Mouse (Mus musculus) forebrain, embryonic 13.5 days (tissue): Measurements from ENCODE around the gene Luc7l2. TPM values are rescaled to one million over a fixed set of nuclear protein-coding genes. Genes with fewer than 3 reads are reported as not detected.
A peak's percentile ranks its signal among the peaks of the same experiment; 100 is the strongest.

Source experiments
- ATAC-seq: fragments of 200-750 bp; cut with Nextera tagmentation; 2 replicates; pipeline ENCODE4 v1.8.0; 2017
- H3K27ac ChIP-seq: fragments of 300-500 bp; sonication (generic); 2 replicates; pipeline ENCODE4 v1.5.1; 2015; ENCODE audit warnings: inconsistent platforms, mild to moderate bottlenecking, moderate library complexity
- H3K27me3 ChIP-seq: fragments of 300-500 bp; sonication (generic); 2 replicates; pipeline ENCODE4 v1.6.1; 2015; ENCODE audit warnings: mild to moderate bottlenecking, inconsistent platforms
- H3K36me3 ChIP-seq: fragments of 300-500 bp; sonication (generic); 2 replicates; pipeline ENCODE4 v1.6.1; 2015; ENCODE audit warnings: mild to moderate bottlenecking, inconsistent platforms; ENCODE audit not compliant: poor library complexity, severe bottlenecking
- H3K4me1 ChIP-seq: fragments of 300-500 bp; sonication (generic); 2 replicates; pipeline ENCODE4 v1.6.1; 2015; ENCODE audit warnings: inconsistent platforms
- H3K4me2 ChIP-seq: fragments of 300-500 bp; sonication (generic); 2 replicates; pipeline ENCODE4 v1.6.1; 2015; ENCODE audit warnings: inconsistent platforms, mild to moderate bottlenecking, moderate library complexity
- H3K4me3 ChIP-seq: fragments of 300-500 bp; sonication (generic); 2 replicates; pipeline ENCODE4 v1.5.1; 2015; ENCODE audit warnings: mild to moderate bottlenecking, inconsistent platforms
- H3K9ac ChIP-seq: fragments of 300-500 bp; sonication (generic); 2 replicates; pipeline ENCODE4 v1.6.1; 2015; ENCODE audit warnings: mild to moderate bottlenecking, inconsistent platforms
- H3K9me3 ChIP-seq: fragments of 300-500 bp; sonication (generic); replicated peaks from 2 replicates; pipeline ENCODE4 v1.6.1; 2016; ENCODE audit warnings: inconsistent platforms
- WGBS: fragments of 180-500 bp; shearing (Covaris S2); methylation state at CpG from one replicate; pipeline ENCODE4 v1.1.7; 2015; 5-methylcytosine and 5-hydroxymethylcytosine counted together
- polyA plus RNA-seq: library from polyadenylated mRNA; unstranded; fragments of >200 nt; fragmentation: Nextera tagmentation; extraction: Ambion mirVana; gene quantifications from 2 replicates; pipeline ENCODE4 v1.2.1, GENCODE M21; 2015

The Luc7l2 gene
- polyA plus RNA-seq = 40.1 and 40.9 TPM in 2 replicates

DNA sequence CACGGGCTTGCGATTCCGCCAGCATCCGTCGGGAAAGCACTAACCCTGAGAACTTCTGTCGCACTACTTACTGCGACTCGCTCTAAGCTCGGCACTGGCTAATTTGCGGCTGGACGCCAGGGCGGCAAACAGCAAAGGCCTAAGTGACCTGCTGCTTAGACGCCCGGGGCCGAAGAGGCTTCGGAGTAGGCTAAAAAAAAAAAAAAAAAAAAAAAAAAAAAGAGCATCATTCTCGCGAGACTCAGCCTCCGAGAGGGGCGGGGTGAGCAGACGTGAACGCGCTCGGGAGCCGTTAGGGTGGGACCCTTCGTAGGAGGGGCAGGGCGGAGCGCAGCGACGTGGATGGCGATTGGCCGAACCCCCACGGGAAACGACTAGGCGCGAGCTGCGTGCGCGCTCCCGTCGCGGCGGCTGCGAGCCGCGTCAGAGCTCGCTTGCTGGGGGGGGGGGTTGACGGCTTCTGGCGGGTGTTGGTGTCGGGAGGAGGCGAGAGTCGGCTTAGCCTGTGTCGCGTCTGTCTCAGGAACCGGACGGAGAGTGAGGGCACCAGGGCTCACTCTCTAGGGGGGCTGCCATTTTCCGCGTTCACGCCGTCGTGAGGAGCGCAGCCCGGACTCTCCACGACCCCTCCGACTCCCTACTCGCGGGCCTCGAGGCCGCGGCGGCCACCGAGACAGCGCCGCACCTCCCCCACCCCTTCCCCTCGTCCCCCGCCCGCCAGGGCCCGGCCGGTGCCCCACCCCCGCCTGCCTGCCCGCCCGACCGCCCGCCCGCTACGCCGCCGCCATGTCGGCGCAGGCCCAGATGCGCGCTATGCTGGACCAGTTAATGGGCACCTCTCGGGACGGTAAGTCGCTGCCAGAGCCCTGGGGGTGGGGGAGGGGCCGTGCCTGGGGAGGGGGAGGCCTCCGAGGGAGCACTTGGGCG, at the start of gene Luc7l2:
Gene Luc7l2 (plus strand): TSS at position 273 of the 927 bp plus-strand sequence.
- Histone ChIP-seq H3K27ac (peak within 1 kb of the TSS; percentile 99), H3K4me1 (peaks cover 26% of the 10 kb centered on the region), H3K9ac (peak within 1 kb of the TSS; percentile 89), H3K9me3 (no peaks in the 10 kb centered on the region), H3K27me3 (no peaks in the 10 kb centered on the region), H3K36me3 (peaks cover 7% of the 10 kb centered on the region; the same call in 1 of the 2 replicates), H3K4me3 (peak within 1 kb of the TSS; percentile 70), H3K4me2 (peak within 1 kb of the TSS; percentile 80)
- ATAC-seq = peak; percentile 90
- under 1% methylated on average over 71 of the region's 98 CpGs for WGBS

DNA sequence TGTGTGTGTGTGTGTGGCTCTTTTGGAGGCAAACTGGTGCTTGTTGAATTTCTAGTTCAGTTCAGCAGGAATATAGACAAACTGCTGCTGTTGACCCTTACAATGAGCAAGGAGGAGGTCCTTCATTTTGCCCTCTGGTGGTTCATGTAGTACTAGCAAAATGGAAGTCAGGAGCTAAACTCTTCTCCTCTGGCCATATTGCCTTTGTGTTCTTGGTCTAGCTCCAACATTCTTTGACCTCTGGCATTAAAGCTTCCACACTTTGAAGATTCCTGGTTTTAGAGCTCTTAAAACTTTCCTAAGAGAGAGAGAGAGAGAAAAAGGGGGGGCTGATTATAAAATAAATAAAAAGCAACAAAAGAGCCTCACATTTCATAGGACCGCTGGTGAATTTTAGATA, 39.0 kb upstream of the Luc7l2 start:
- H3K4me1 ChIP-seq = no peaks in the 10 kb centered on the region
- H3K27ac ChIP-seq = no peak overlapping the region
- H3K9ac ChIP-seq = no peak overlapping the region
- 0 out of 2 replicates have a peak, but pooled peaks cover 3% of the 10 kb centered on the region for H3K36me3 ChIP-seq
- ATAC-seq = no peak
- WGBS = 100% methylated on average over 1 of the region's 1 CpGs
- H3K9me3 ChIP-seq = no peaks in the 10 kb centered on the region
- H3K4me2 ChIP-seq = no peak overlapping the region
- no peak overlapping the region for H3K4me3 ChIP-seq
- no peaks in the 10 kb centered on the region for H3K27me3 ChIP-seq

DNA sequence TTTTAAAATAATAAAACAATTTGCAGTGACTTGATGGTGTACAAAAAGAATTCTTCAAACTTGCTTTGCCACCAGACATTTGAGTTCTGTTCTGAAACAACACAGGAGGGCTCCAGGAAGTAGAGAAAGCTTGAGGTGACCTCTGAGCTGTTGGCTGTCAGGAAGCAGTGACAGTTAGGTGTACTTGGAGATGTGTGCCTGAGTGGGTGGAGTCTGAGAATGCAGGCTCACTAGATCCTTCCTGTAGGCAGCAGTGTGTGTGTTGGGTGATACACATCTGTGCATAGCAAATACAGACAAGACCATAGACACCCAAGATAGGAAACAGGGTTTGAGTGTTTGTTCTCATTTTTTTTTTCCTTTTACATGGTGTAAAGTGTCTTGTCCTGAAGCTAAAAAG, 38.3 kb upstream of the Luc7l2 start:
- H3K4me1 ChIP-seq = no peaks in the 10 kb centered on the region

DNA sequence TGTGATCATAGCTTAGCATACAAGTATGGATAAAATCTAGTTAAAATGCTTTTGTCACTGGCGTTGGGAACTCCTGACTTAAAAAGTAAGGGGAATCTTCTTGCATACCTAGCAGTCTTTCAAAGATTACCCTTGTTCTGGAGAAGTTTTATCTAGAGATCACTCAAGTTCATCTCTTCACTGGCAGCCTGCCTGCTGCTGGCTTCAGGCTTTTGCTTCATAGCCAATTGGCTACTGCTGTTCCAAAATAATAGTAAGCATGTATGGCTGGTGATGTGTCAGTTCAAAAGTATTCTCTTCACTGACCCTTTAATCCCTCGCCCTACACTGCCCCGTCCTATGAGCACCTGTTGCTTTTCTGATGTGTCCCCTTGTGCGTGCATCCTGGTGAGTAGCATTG, 35.9 kb upstream of the Luc7l2 start:
- ATAC-seq = no peak
- H3K27ac ChIP-seq = no peak overlapping the region
- no peaks in the 10 kb centered on the region for H3K9me3 ChIP-seq
- H3K36me3 ChIP-seq = 0 out of 2 replicates have a peak, but pooled peaks cover 3% of the 10 kb centered on the region
- H3K27me3 ChIP-seq = no peaks in the 10 kb centered on the region
- H3K4me1 ChIP-seq = no peaks in the 10 kb centered on the region
- WGBS = 90% methylated on average over 4 of the region's 4 CpGs
- no peak overlapping the region for H3K4me3 ChIP-seq
- no peak overlapping the region for H3K9ac ChIP-seq
- no peak overlapping the region for H3K4me2 ChIP-seq

More for the DNA sequence above, 38.3 kb upstream of the Luc7l2 start:
- H3K27ac ChIP-seq = no peak overlapping the region
- H3K4me3 ChIP-seq = no peak overlapping the region
- H3K4me2 ChIP-seq = no peak overlapping the region
- 0 out of 2 replicates have a peak, but pooled peaks cover 3% of the 10 kb centered on the region for H3K36me3 ChIP-seq
- no peak overlapping the region for H3K9ac ChIP-seq
- no peaks in the 10 kb centered on the region for H3K27me3 ChIP-seq
- no peaks in the 10 kb centered on the region for H3K9me3 ChIP-seq
- no peak for ATAC-seq

DNA sequence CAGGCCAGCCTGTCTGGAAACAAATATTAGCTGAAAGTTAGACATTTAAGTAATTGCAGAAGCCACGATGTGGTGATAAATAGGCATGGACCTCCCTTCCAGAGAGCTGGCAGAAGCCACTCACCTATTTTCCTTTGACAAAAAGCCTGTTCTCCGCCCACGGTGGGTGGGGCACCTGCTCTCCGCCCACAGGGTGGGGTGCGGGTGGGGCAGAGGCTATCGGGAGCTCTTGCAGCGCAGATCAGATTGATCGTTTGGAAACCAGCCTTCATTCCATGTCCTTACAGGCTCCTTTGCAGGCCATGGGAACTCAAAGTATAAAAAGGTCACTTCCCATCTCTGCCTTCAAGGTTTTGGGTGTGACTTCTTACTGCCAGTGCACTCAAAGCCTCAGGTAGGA, 27.3 kb upstream of the Luc7l2 start:
- Histone ChIP-seq H3K36me3 (peaks cover 6% of the 10 kb centered on the region; the same call in 1 of the 2 replicates), H3K4me1 (no peaks in the 10 kb centered on the region), H3K27ac (no peak overlapping the region), H3K9ac (no peak overlapping the region), H3K27me3 (no peaks in the 10 kb centered on the region), H3K9me3 (no peaks in the 10 kb centered on the region), H3K4me2 (no peak overlapping the region), H3K4me3 (no peak overlapping the region)
- ATAC-seq = no peak
- 33% methylated on average over 8 of the region's 8 CpGs for WGBS

DNA sequence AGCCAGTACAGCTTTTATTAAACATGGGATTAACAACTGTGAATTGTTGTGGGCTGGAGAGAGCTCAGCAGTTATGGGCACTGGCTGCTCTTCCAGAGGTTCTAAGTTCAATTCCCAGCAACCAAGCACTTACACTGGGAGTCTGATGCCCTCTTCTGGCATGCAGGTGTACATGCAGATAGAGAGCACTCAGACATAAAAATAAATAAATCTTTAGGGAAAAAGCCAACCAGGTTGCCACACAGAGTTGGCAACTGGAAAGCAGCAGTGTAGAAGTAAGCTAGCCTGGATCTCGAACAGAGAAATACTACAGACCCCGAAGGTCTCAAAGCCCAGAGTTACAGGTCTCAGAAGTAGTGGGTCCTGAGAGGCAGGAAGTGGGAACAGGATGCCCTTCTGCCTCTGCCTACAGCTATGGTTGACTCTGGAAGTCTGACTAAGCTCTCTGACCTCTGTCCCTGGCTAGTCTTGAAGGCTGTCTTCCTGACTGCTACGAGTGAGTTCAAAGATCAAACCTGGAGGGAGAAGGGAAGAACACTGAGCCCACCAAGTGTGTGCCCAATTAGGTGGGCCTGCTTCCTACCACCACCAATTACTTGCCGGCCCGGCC, 19.8 kb upstream of the Luc7l2 start:
- H3K4me3 ChIP-seq = no peak overlapping the region
- H3K27me3 ChIP-seq = no peaks in the 10 kb centered on the region
- no peaks in the 10 kb centered on the region for H3K36me3 ChIP-seq
- H3K4me2 ChIP-seq = no peak overlapping the region
- no peaks in the 10 kb centered on the region for H3K9me3 ChIP-seq
- WGBS = 67% methylated on average over 5 of the region's 5 CpGs
- 0 out of 2 replicates have a peak overlapping the region, but pooled peaks have one; percentile 5 for H3K9ac ChIP-seq
- H3K27ac ChIP-seq = no peak overlapping the region
- no peak for ATAC-seq
- H3K4me1 ChIP-seq = peaks cover 12% of the 10 kb centered on the region

DNA sequence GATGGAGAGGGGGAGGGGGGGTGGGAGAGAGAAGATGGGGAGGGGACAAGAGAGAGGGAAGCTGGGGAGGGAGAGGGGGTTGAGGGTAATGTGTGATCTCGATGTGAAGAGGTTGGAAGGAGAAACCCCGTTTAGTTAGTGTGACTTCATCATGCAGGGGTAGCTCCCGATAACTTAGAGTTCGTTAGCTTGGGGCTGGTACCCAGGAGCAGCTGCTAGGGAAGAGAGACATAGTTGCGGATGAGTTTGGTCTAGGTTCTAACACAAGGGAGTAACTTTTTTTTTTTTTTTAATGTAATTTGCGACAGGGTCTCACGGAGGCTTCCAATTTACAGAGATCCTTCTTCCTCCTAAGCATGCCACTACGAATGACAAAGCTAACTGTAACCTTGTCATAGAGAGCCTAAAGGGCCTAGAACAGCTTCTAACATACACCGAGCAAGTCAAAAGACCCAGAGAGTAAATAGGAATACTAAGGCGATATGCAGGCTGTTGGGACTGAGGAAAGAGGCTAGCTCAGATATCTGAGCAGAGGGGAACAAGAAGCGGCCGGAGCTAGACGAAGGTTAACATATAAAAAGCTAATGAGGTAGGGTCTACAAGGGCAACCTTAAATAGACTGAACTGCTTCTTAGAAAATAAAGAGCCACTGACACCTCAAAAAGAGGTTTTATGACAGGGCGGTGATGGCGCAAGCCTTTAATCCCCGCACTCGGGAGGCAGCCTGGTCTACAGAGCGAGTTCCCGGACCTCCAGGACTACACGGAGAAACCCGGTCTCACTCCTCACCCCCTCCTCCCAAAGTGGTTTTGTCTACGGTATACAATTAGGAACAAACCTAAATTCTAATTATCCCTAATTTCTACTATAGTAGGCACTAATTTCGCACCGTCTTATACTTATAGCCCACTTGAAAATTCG, 18.4 kb upstream of the Luc7l2 start:
- Histone ChIP-seq H3K9me3 (no peaks in the 10 kb centered on the region), H3K9ac (peak overlapping the region; percentile 73), H3K4me1 (peaks cover 12% of the 10 kb centered on the region), H3K4me3 (peak overlapping the region; percentile 56), H3K27ac (peak overlapping the region; percentile 94), H3K4me2 (peak overlapping the region; percentile 78), H3K36me3 (no peaks in the 10 kb centered on the region), H3K27me3 (no peaks in the 10 kb centered on the region)
- peak; percentile 42 for ATAC-seq
- 7% methylated on average over 25 of the region's 25 CpGs for WGBS

DNA sequence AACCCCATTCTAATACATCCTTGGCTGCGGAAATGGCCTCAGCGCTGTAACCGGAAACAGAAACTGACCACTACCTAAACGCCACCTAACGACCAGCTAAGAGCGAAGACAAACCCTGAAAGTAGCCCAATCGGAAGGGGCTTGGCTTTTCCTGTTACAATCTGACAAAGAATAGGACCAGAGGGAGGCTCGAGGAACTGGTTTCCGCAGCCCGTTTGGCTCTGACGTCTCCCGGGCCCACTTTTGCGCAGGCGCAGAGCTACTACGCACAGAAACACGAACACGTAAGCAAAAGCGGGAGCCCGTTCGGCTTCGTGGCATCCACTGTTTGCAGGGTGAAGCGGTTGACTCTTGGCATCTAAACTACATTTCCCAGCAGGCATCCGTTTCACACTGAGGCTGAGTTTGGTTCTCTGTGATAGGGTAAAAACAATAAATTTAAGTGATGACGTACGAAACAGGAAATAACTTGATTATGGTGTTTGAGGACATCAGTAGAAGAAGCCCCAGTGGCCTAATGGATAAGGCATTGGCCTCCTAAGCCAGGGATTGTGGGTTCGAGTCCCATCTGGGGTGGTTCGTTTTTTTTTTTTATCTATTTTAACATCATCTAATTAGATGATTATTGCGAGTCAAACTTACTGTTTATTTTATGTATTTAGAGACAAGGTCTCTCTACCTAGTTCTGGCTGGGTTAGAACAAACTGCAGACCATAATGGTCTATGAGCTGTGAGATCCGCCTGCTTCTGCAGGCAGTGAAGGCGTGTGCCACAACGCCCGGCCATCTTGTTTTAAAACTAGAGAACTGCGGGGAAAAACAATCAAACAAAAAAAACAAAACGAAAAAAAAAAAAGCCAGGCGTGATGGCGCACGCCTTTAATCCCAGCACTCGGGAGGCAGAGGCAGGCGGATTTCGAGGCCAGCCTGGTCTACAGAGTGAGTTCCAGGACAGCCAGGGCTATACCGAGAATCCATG, 17.4 kb upstream of the Luc7l2 start, which contains the start of gene Fmc1:
Gene Fmc1 (plus strand): TSS at position 75 of the 978 bp plus-strand sequence.
- WGBS = 6% methylated on average over 41 of the region's 41 CpGs
- Histone ChIP-seq H3K9ac (peak within 1 kb of the TSS; percentile 77), H3K36me3 (no peaks in the 10 kb centered on the region), H3K27me3 (no peaks in the 10 kb centered on the region), H3K4me2 (peak within 1 kb of the TSS; percentile 78), H3K27ac (peak within 1 kb of the TSS; percentile 94), H3K9me3 (no peaks in the 10 kb centered on the region), H3K4me1 (peaks cover 12% of the 10 kb centered on the region), H3K4me3 (peak within 1 kb of the TSS; percentile 56)
- ATAC-seq = peak; percentile 93

DNA sequence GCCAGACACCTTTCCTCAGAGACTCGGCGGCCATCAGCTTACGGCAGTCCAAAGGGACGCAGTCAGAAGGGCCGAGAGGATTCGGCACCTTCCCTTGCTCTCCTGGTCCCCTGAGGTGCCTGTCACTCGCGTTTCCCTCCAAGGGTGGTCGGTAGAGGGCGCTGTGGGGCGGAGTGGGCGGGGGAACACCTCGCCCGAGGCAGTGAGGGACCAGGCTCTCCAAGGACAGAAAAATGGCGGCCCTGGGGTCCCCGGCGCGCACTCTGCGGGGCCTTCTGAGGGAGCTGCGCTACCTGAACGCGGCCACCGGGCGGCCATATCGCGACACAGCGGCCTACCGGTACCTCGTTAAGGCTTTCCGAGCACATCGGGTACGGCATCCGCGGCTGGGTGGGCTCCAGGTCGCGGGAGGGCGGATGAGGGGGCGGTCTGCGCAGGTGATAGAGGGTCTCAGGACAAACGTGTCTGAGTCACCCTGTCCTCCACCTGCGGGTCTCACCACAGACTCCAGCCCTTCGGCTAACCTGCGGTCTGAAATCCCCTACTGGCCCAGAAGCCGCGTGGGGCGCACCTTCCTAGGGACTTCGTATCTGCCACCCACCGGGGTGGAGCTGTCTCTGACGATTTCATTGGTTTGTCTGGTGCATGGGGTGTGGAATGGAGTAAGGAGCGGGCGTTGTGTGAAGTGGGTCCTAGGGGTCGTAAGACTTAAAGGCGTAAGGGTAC, 16.3 kb upstream of the Luc7l2 start:
- under 1% methylated on average over 53 of the region's 53 CpGs for WGBS
- ATAC-seq = peak; percentile 79
- Histone ChIP-seq H3K9me3 (no peaks in the 10 kb centered on the region), H3K27ac (peak overlapping the region; percentile 92), H3K27me3 (no peaks in the 10 kb centered on the region), H3K4me3 (peak overlapping the region; percentile 56), H3K4me2 (peak overlapping the region; percentile 61), H3K9ac (peak overlapping the region; percentile 77), H3K4me1 (peaks cover 12% of the 10 kb centered on the region), H3K36me3 (peaks cover 5% of the 10 kb centered on the region; the same call in 1 of the 2 replicates)

DNA sequence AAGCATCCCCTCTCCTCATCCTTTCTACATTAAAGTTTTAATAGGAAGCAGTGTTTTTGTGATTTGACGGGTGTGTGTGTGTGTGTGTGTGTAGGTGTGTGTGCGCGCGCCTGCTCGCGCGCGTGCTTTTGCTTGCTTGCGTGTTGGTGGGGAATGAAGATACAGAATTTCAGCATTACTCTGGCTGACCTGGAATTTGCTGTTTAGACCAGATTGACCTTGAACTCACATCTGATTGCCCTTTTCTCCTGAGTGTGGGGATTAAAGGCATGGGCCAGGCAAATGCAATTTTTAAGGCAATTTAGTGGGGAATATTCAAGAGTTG, 15.8 kb upstream of the Luc7l2 start:
- no peaks in the 10 kb centered on the region for H3K27me3 ChIP-seq
- peak overlapping the region; percentile 56 for H3K4me3 ChIP-seq
- peaks cover 12% of the 10 kb centered on the region for H3K4me1 ChIP-seq
- H3K27ac ChIP-seq = peak overlapping the region; percentile 92
- WGBS = 0% methylated on average over 9 of the region's 9 CpGs
- ATAC-seq = no peak
- peaks cover 10% of the 10 kb centered on the region; the same call in 1 of the 2 replicates for H3K36me3 ChIP-seq
- peak overlapping the region; percentile 77 for H3K9ac ChIP-seq
- no peaks in the 10 kb centered on the region for H3K9me3 ChIP-seq
- peak overlapping the region; percentile 61 for H3K4me2 ChIP-seq
